Mouse (Mus musculus): ENCODE results near the gene Brd1.

Gene Brd1

GRCm38 (mm10) chr15:88730717-88731116, 3.3 kb downstream of the Brd1 start:
- peak; percentile 36 for DNase-seq (ENCODE audit: low read depth, low spot score)

- no peak for DNase-seq (ENCODE audit: low read depth, low spot score)
Observed at GRCm38 (mm10) chr15:88727204-88727603, 6.8 kb downstream of the Brd1 start.

- DNase-seq (ENCODE audit: low read depth, low spot score): no peak
Observed at GRCm38 (mm10) chr15:88725036-88725435, 9.0 kb downstream of the Brd1 start.

- DNase-seq (ENCODE audit: low read depth, low spot score): no peak
Observed at GRCm38 (mm10) chr15:88724311-88724710, 9.7 kb downstream of the Brd1 start.

- DNase-seq (ENCODE audit: low read depth, low spot score): peak; percentile 30
Observed at GRCm38 (mm10) chr15:88723205-88723604, 10.8 kb downstream of the Brd1 start.

- DNase-seq (ENCODE audit: low read depth, low spot score): peak; percentile 41
Observed at GRCm38 (mm10) chr15:88717239-88717638, 16.8 kb downstream of the Brd1 start.

GRCm38 (mm10) chr15:88716350-88716749, 17.7 kb downstream of the Brd1 start:
- DNase-seq (ENCODE audit: low read depth, low spot score): peak; percentile 80

GRCm38 (mm10) chr15:88714021-88714589, 19.9 kb downstream of the Brd1 start:
- peak; percentile 23 for DNase-seq (ENCODE audit: low read depth, low spot score)

- DNase-seq (ENCODE audit: low read depth, low spot score): peak; percentile 46
Observed at GRCm38 (mm10) chr15:88712501-88712900, 21.5 kb downstream of the Brd1 start.

- DNase-seq (ENCODE audit: low read depth, low spot score): peak; percentile 67
Observed at GRCm38 (mm10) chr15:88709878-88710277, 24.2 kb downstream of the Brd1 start.

GRCm38 (mm10) chr15:88708657-88709511, 25.1 kb downstream of the Brd1 start:
- DNase-seq (ENCODE audit: low read depth, low spot score): peak; percentile 98

- DNase-seq (ENCODE audit: low read depth, low spot score): peak; percentile 96
Observed at GRCm38 (mm10) chr15:88708204-88708603, 25.8 kb downstream of the Brd1 start.

- peak; percentile 41 for DNase-seq (ENCODE audit: low read depth, low spot score)
Observed at GRCm38 (mm10) chr15:88706987-88707386, 27.0 kb downstream of the Brd1 start.

- peak; percentile 62 for DNase-seq (ENCODE audit: low read depth, low spot score)
Observed at GRCm38 (mm10) chr15:88706320-88706719, 27.7 kb downstream of the Brd1 start.

GRCm38 (mm10) chr15:88704284-88704683, 29.7 kb downstream of the Brd1 start:
- no peak for DNase-seq (ENCODE audit: low read depth, low spot score)

- DNase-seq (ENCODE audit: low read depth, low spot score): no peak
Observed at GRCm38 (mm10) chr15:88702501-88702900, 31.5 kb downstream of the Brd1 start.

- no peak for DNase-seq (ENCODE audit: low read depth, low spot score)
Observed at GRCm38 (mm10) chr15:88700759-88701158, 33.3 kb downstream of the Brd1 start.

- peak; percentile 54 for DNase-seq (ENCODE audit: low read depth, low spot score)
Observed at GRCm38 (mm10) chr15:88699508-88699907, 34.5 kb downstream of the Brd1 start.

GRCm38 (mm10) chr15:88697586-88697985, 36.4 kb downstream of the Brd1 start:
- DNase-seq (ENCODE audit: low read depth, low spot score): no peak

- no peak for DNase-seq (ENCODE audit: low read depth, low spot score)
Observed at GRCm38 (mm10) chr15:88696055-88696454, 38.0 kb downstream of the Brd1 start.

GRCm38 (mm10) chr15:88694033-88694432, 40.0 kb downstream of the Brd1 start:
- DNase-seq (ENCODE audit: low read depth, low spot score): no peak

GRCm38 (mm10) chr15:88692720-88693119, 41.3 kb downstream of the Brd1 start:
- peak; percentile 43 for DNase-seq (ENCODE audit: low read depth, low spot score)

GRCm38 (mm10) chr15:88691129-88691528, 42.9 kb downstream of the Brd1 start:
- DNase-seq (ENCODE audit: low read depth, low spot score): no peak

Measured in ZHBTc4 (cell line).